Mouse (Mus musculus) MN1 (cell line): ENCODE data around the gene Rgl2.
"Not testable (repeated sequence)": the region's sequence is repeated elsewhere in the genome, so short reads cannot be mapped to it uniquely, and the experiment has no call there.

Experiments
- DNase-seq: peaks from one replicate; pipeline ENCODE4 v3.0.0-alpha.2; 2016; ENCODE audit warnings: low spot score

Gene Rgl2

GRCm38 (mm10) chr17:33929371-33930279, at the start of gene Rgl2:
TSS of gene Rgl2 (plus strand) at chr17:33929543.
- DNase-seq, result peak; percentile 98

- not testable (repeated sequence) for DNase-seq
Measured at GRCm38 (mm10) chr17:33884320-33884719, 45.0 kb upstream of the Rgl2 start.

- not testable (repeated sequence) for DNase-seq
Measured at GRCm38 (mm10) chr17:33887802-33888201, 41.5 kb upstream of the Rgl2 start.

GRCm38 (mm10) chr17:33888230-33888629, 41.1 kb upstream of the Rgl2 start:
- DNase-seq, result not testable (repeated sequence)

- DNase-seq, result not testable (repeated sequence)
Measured at GRCm38 (mm10) chr17:33889941-33890532, 39.3 kb upstream of the Rgl2 start.

- DNase-seq, result peak; percentile 100
Measured at GRCm38 (mm10) chr17:33890533-33891059, 38.7 kb upstream of the Rgl2 start, which contains the start of gene Kifc1. TSS of gene Kifc1 (minus strand) at chr17:33890661.

GRCm38 (mm10) chr17:33891357-33891756, 38.0 kb upstream of the Rgl2 start:
- no peak for DNase-seq

- DNase-seq, result not testable (repeated sequence)
Measured at GRCm38 (mm10) chr17:33891892-33892291, 37.5 kb upstream of the Rgl2 start.

- no peak for DNase-seq
Measured at GRCm38 (mm10) chr17:33892429-33892828, 36.9 kb upstream of the Rgl2 start.

GRCm38 (mm10) chr17:33893011-33893410, 36.3 kb upstream of the Rgl2 start:
- not testable (repeated sequence) for DNase-seq

GRCm38 (mm10) chr17:33897114-33897794, 32.1 kb upstream of the Rgl2 start:
- peak; percentile 81 for DNase-seq

- DNase-seq, result not testable (repeated sequence)
Measured at GRCm38 (mm10) chr17:33898193-33898592, 31.1 kb upstream of the Rgl2 start.

- no peak for DNase-seq
Measured at GRCm38 (mm10) chr17:33899642-33900041, 29.7 kb upstream of the Rgl2 start.

- DNase-seq, result peak; percentile 34
Measured at GRCm38 (mm10) chr17:33900281-33900988, 28.9 kb upstream of the Rgl2 start.

GRCm38 (mm10) chr17:33900989-33901314, 28.4 kb upstream of the Rgl2 start:
- DNase-seq, result no peak

- no peak for DNase-seq
Measured at GRCm38 (mm10) chr17:33901653-33902052, 27.7 kb upstream of the Rgl2 start.

- no peak for DNase-seq
Measured at GRCm38 (mm10) chr17:33902079-33902478, 27.3 kb upstream of the Rgl2 start.

- no peak for DNase-seq
Measured at GRCm38 (mm10) chr17:33902491-33902890, 26.9 kb upstream of the Rgl2 start.

GRCm38 (mm10) chr17:33903911-33904651, 25.3 kb upstream of the Rgl2 start:
- not testable (repeated sequence) for DNase-seq

- DNase-seq, result not testable (repeated sequence)
Measured at GRCm38 (mm10) chr17:33904835-33905234, 24.5 kb upstream of the Rgl2 start, which contains the start of gene Platr17. TSS of gene Platr17 (plus strand) at chr17:33905135.
